Mouse (Mus musculus) natural killer cell, adult 2 months (primary cell): ENCODE data around the gene Galnt3.

Source experiments
- DNase-seq, 2 experiments: peaks; one replicate each; pipeline ENCODE4 v3.0.0; 2022; ENCODE audit warnings: low spot score in 2 of 2

Galnt3 gene

GRCm38 (mm10) chr2:66124591-66125271 is at the start of gene Galnt3:
Galnt3 (minus strand) TSS chr2:66124994.
- peak; percentile 14 to 15 for DNase-seq

- no peak for DNase-seq
Measured at GRCm38 (mm10) chr2:66173134-66173533, 48.3 kb upstream of the Galnt3 start.

- DNase-seq, result no peak
Measured at GRCm38 (mm10) chr2:66171643-66172042, 46.8 kb upstream of the Galnt3 start.

- no peak for DNase-seq
Measured at GRCm38 (mm10) chr2:66170721-66171120, 45.9 kb upstream of the Galnt3 start.

- no peak for DNase-seq
Measured at GRCm38 (mm10) chr2:66165025-66165424, 40.2 kb upstream of the Galnt3 start.

- no peak for DNase-seq
Measured at GRCm38 (mm10) chr2:66158140-66158915, 33.5 kb upstream of the Galnt3 start.

- DNase-seq, result no peak
Measured at GRCm38 (mm10) chr2:66151436-66151835, 26.6 kb upstream of the Galnt3 start.

- DNase-seq, result no peak
Measured at GRCm38 (mm10) chr2:66150531-66150930, 25.7 kb upstream of the Galnt3 start.

- no peak for DNase-seq
Measured at GRCm38 (mm10) chr2:66148654-66149230, 23.9 kb upstream of the Galnt3 start.

GRCm38 (mm10) chr2:66146473-66146872 is 21.7 kb upstream of the Galnt3 start:
- no peak for DNase-seq

GRCm38 (mm10) chr2:66144770-66145169 is 20.0 kb upstream of the Galnt3 start:
- DNase-seq, result no peak

GRCm38 (mm10) chr2:66143284-66143683 is 18.5 kb upstream of the Galnt3 start:
- no peak for DNase-seq

GRCm38 (mm10) chr2:66142711-66143110 is 17.9 kb upstream of the Galnt3 start:
- no peak for DNase-seq

GRCm38 (mm10) chr2:66142268-66142667 is 17.5 kb upstream of the Galnt3 start:
- no peak for DNase-seq

GRCm38 (mm10) chr2:66140246-66140645 is 15.5 kb upstream of the Galnt3 start:
- no peak for DNase-seq

- no peak for DNase-seq
Measured at GRCm38 (mm10) chr2:66131862-66132544, 7.2 kb upstream of the Galnt3 start.

GRCm38 (mm10) chr2:66128941-66129340 is 4.1 kb upstream of the Galnt3 start:
- DNase-seq, result no peak

- DNase-seq, result no peak
Measured at GRCm38 (mm10) chr2:66127541-66127940, 2.7 kb upstream of the Galnt3 start.

- DNase-seq, result no peak
Measured at GRCm38 (mm10) chr2:66126936-66127335, 2.1 kb upstream of the Galnt3 start.

- DNase-seq, result peak; percentile 1
Measured at GRCm38 (mm10) chr2:66123756-66124589, 821 bp downstream of the Galnt3 start.

- DNase-seq, result peak in 1 of 2 experiments; percentile 1
Measured at GRCm38 (mm10) chr2:66117686-66118085, 7.1 kb downstream of the Galnt3 start.
